Mouse (Mus musculus): ENCODE data around the gene Chst8. TPM values are rescaled to one million over a fixed set of nuclear protein-coding genes. Genes with fewer than 3 reads are reported as not detected.

Gene Chst8
- polyA plus RNA-seq, 1 experiment from 2014 or later, result 4.1 TPM

DNA sequence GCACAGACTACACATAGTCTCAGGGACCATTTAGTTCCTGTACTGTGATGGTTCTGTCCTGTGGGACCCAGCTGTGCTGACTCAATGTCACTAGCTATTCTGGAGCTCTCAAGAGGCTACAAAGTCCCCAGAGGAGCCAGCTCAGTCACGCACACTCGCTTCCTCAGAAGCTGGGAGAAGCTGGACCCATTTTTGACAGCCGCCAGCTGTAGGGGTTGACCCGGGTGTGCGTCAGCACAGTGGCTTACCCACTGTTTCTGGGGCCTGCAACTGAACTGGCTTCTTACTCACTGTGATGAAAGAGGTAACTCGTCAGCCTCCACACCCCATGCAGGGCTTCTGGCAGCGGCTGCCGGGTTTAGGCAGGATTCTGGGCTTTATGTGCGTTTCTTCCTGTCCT lies 66.3 kb downstream of the Chst8 start:
- peak overlapping the region; percentile 81 for H3K27ac ChIP-seq (ENCODE audit: low read length)
- no peaks in the 10 kb centered on the region for H3K9me3 ChIP-seq (ENCODE audit: control insufficient read depth, low read depth, low read length)
- H3K27me3 ChIP-seq (ENCODE audit: control insufficient read depth, insufficient read depth, low read length), result no peaks in the 10 kb centered on the region
- H3K9ac ChIP-seq (replicated peaks; ENCODE audit: low read depth, low read length), result no peak overlapping the region
- H3K4me2 ChIP-seq (replicated peaks; ENCODE audit: low read depth, low read length), result no peak overlapping the region
- H3K4me3 ChIP-seq (ENCODE audit: low read depth, low read length), result no peak overlapping the region
- WGBS, result 27% methylated on average over 9 of the region's 9 CpGs
- 0 out of 2 replicates have a peak, but pooled peaks cover 4% of the 10 kb centered on the region for H3K4me1 ChIP-seq (ENCODE audit: control insufficient read depth, insufficient read depth, low read length)
- H3K36me3 ChIP-seq (ENCODE audit: control insufficient read depth, insufficient read depth, low read length), result no peaks in the 10 kb centered on the region
- peak; percentile 79 for ATAC-seq (ENCODE audit: insufficient number of reproducible peaks, insufficient read depth, low FRiP score, low read depth)

DNA sequence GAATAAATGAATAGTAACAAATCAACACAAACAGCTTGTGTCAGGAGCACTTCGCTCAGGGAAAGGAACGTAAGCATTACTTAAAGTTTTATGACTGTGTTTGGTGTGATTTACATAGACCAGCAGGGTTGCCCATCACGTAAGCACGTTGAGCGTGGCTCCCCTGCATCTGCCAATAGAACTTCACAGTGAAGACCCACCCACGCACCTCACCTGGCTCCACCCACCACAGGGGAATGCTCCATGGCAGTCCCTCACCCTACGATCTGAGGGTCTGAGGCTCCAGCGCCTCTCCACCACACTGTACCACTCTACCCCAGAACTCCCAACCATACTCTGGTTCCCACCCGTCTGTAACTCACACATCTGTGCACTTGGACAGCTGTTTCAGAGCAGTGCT lies 67.1 kb downstream of the Chst8 start:
- no peak overlapping the region for H3K4me3 ChIP-seq (ENCODE audit: low read depth, low read length)
- 0 out of 2 replicates have a peak, but pooled peaks cover 4% of the 10 kb centered on the region for H3K4me1 ChIP-seq (ENCODE audit: control insufficient read depth, insufficient read depth, low read length)
- H3K9ac ChIP-seq (replicated peaks; ENCODE audit: low read depth, low read length), result no peak overlapping the region
- 79% methylated on average over 9 of the region's 9 CpGs for WGBS
- no peak overlapping the region for H3K4me2 ChIP-seq (replicated peaks; ENCODE audit: low read depth, low read length)
- H3K27ac ChIP-seq (ENCODE audit: low read length), result no peak overlapping the region
- H3K27me3 ChIP-seq (ENCODE audit: control insufficient read depth, insufficient read depth, low read length), result no peaks in the 10 kb centered on the region
- no peaks in the 10 kb centered on the region for H3K9me3 ChIP-seq (ENCODE audit: control insufficient read depth, low read depth, low read length)
- no peak for ATAC-seq (ENCODE audit: insufficient number of reproducible peaks, insufficient read depth, low FRiP score, low read depth)
- H3K36me3 ChIP-seq (ENCODE audit: control insufficient read depth, insufficient read depth, low read length), result no peaks in the 10 kb centered on the region

DNA sequence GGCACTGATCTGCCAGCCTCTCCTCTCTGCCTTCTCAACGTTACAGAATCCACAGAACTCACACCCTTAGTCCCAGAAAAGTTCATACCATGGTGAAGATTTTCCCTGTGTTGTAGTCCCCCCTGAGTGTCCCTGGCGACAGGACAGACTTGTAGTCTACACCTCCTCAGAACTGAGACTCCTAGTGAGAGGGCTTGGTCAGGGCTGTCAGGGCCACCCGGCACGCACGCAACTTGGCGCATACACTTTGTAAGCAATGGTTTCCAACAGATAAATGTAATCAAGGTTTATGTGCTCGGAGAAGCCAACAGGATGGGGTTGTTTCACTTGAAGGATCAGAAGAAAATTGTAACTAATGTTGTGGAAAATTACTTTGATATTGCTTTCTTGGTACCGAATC lies 67.5 kb downstream of the Chst8 start:
- no peak overlapping the region for H3K4me3 ChIP-seq (ENCODE audit: low read depth, low read length)
- no peaks in the 10 kb centered on the region for H3K27me3 ChIP-seq (ENCODE audit: control insufficient read depth, insufficient read depth, low read length)
- 90% methylated on average over 8 of the region's 8 CpGs for WGBS
- 0 out of 2 replicates have a peak, but pooled peaks cover 4% of the 10 kb centered on the region for H3K4me1 ChIP-seq (ENCODE audit: control insufficient read depth, insufficient read depth, low read length)
- no peaks in the 10 kb centered on the region for H3K9me3 ChIP-seq (ENCODE audit: control insufficient read depth, low read depth, low read length)
- H3K27ac ChIP-seq (ENCODE audit: low read length), result no peak overlapping the region
- H3K4me2 ChIP-seq (replicated peaks; ENCODE audit: low read depth, low read length), result no peak overlapping the region
- no peaks in the 10 kb centered on the region for H3K36me3 ChIP-seq (ENCODE audit: control insufficient read depth, insufficient read depth, low read length)
- no peak overlapping the region for H3K9ac ChIP-seq (replicated peaks; ENCODE audit: low read depth, low read length)
- no peak for ATAC-seq (ENCODE audit: insufficient number of reproducible peaks, insufficient read depth, low FRiP score, low read depth)

DNA sequence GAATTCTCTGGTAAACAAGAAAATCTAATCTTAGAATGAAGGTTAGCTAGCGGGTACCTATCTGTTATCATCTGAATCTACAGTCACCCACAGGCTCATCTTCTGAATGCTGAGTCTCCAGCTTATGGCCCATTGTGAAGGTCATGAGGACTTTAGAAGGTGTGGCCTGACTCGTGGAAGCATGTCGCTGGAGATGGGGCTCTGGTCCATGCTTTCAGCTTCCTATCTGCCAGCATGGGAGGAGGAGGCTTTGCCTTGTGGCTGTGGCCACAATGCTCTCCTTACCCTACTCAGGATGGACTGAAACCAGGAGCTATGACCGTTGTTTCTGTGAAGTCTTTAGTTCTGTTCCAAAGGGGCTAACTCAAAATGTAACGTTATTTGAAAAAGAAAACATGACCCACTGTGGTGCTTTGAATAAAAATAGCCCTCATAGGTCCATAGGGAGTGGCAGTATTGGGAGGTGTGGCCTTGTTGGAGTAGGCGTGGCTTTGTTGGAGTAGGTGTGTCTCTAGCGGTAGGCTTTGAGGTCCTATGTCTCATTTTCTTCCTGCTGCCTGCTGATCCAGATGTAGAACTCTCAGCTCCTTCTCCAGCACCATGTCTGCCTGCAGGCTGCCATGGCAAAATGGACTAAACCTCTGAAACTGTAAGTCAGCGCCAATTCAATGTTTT lies 69.0 kb downstream of the Chst8 start:
- WGBS, result 78% methylated on average over 8 of the region's 8 CpGs

DNA sequence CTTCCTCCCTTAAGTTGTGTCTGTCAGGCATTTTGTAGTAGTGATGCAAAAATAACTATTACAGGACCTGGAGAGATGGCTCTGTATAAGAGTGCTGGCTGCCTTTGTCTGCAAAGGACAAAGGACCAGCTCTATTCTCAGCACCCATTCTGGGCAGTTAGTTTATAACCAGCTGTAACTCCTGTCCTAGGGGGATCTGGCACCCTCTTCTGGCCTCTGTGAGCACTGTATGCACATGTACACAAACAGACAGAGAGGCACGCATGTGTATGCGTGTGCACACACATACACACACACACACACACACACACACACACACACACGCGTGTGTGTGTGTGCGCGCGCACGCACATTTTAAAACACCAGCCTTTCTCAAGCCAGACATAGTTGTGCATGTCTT lies 73.1 kb downstream of the Chst8 start:
- Histone ChIP-seq H3K9me3 (ENCODE audit: control insufficient read depth, low read depth, low read length) (no peaks in the 10 kb centered on the region), H3K4me3 (ENCODE audit: low read depth, low read length) (no peak overlapping the region), H3K9ac (replicated peaks; ENCODE audit: low read depth, low read length) (no peak overlapping the region), H3K4me2 (replicated peaks; ENCODE audit: low read depth, low read length) (no peak overlapping the region), H3K4me1 (ENCODE audit: control insufficient read depth, insufficient read depth, low read length) (no peaks in the 10 kb centered on the region), H3K27ac (ENCODE audit: low read length) (no peak overlapping the region), H3K27me3 (ENCODE audit: control insufficient read depth, insufficient read depth, low read length) (no peaks in the 10 kb centered on the region), H3K36me3 (ENCODE audit: control insufficient read depth, insufficient read depth, low read length) (no peaks in the 10 kb centered on the region)
- 97% methylated on average over 8 of the region's 8 CpGs for WGBS
- no peak for ATAC-seq (ENCODE audit: insufficient number of reproducible peaks, insufficient read depth, low FRiP score, low read depth)

More for the DNA sequence above, 69.0 kb downstream of the Chst8 start:
- Histone ChIP-seq H3K4me1 (ENCODE audit: control insufficient read depth, insufficient read depth, low read length) (0 out of 2 replicates have a peak, but pooled peaks cover 4% of the 10 kb centered on the region), H3K27me3 (ENCODE audit: control insufficient read depth, insufficient read depth, low read length) (no peaks in the 10 kb centered on the region), H3K4me3 (ENCODE audit: low read depth, low read length) (no peak overlapping the region), H3K9ac (replicated peaks; ENCODE audit: low read depth, low read length) (no peak overlapping the region), H3K9me3 (ENCODE audit: control insufficient read depth, low read depth, low read length) (no peaks in the 10 kb centered on the region), H3K4me2 (replicated peaks; ENCODE audit: low read depth, low read length) (no peak overlapping the region), H3K27ac (ENCODE audit: low read length) (no peak overlapping the region), H3K36me3 (ENCODE audit: control insufficient read depth, insufficient read depth, low read length) (no peaks in the 10 kb centered on the region)
- no peak for ATAC-seq (ENCODE audit: insufficient number of reproducible peaks, insufficient read depth, low FRiP score, low read depth)

DNA sequence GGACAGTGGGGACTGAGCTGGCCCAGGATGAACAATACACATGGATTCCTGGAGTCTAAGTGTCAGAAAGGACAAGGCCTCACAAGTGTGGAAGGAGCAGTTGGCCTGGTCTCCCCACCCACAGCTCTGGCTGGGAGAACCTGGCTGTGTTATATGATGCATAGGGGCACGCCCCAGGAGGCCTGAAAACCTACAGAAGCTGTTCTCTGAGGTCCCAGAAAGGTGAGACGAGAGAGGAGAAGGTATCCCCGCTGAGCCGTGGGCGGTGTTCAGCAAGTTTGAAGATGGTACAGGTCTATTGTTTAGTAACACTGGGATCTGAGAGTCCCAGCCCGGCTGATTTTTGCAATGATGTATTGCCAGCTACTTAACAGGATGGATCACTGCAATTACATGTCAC lies 75.3 kb downstream of the Chst8 start:
- Histone ChIP-seq H3K9ac (replicated peaks; ENCODE audit: low read depth, low read length) (no peak overlapping the region), H3K27me3 (ENCODE audit: control insufficient read depth, insufficient read depth, low read length) (no peaks in the 10 kb centered on the region), H3K4me2 (replicated peaks; ENCODE audit: low read depth, low read length) (no peak overlapping the region), H3K4me1 (ENCODE audit: control insufficient read depth, insufficient read depth, low read length) (no peaks in the 10 kb centered on the region), H3K9me3 (ENCODE audit: control insufficient read depth, low read depth, low read length) (no peaks in the 10 kb centered on the region), H3K27ac (ENCODE audit: low read length) (no peak overlapping the region), H3K4me3 (ENCODE audit: low read depth, low read length) (no peak overlapping the region), H3K36me3 (ENCODE audit: control insufficient read depth, insufficient read depth, low read length) (no peaks in the 10 kb centered on the region)
- 66% methylated on average over 6 of the region's 6 CpGs for WGBS
- ATAC-seq (ENCODE audit: insufficient number of reproducible peaks, insufficient read depth, low FRiP score, low read depth), result no peak

DNA sequence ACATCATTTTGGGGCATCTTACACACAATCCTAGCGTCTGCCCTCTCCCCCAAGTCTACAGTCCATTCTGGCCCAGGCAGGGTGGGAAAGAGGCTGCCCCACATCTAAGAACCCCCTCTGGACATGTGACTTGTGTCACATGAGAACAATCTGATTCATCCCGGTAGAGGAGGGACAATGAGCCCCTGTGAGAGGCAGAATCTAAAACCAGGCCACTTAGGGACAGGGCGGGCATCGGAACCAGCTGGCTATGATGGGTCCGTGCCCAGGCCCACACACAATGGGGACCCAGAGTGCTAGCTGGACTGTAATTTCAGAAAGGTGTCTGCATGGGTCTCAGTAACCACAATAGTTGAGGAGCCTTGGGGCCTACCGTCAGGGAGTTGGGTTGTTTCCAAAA lies 78.2 kb downstream of the Chst8 start:
- H3K36me3 ChIP-seq (ENCODE audit: control insufficient read depth, insufficient read depth, low read length), result no peaks in the 10 kb centered on the region
- no peaks in the 10 kb centered on the region for H3K9me3 ChIP-seq (ENCODE audit: control insufficient read depth, low read depth, low read length)

DNA sequence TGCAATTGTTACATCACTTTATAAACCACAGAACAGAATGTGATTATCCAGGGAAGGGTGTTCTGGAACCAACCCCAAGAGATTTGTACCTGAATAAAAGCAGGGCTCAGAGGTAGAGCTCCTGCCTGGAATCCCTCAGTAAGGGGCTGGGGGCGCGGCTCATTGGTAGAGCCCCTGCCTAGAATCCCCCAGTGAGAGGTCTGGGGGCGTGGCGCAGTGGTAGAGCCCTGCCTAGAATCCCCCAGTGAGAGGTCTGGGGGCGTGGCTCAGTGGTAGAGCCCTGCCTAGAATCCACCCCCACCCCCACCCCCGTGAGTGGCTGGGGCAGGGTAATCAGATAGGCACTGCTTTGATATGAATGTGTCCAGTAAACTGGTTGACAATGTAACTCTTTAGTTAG lies 83.6 kb downstream of the Chst8 start:
- H3K4me3 ChIP-seq (ENCODE audit: low read depth, low read length), result no peak overlapping the region
- no peak overlapping the region for H3K4me2 ChIP-seq (replicated peaks; ENCODE audit: low read depth, low read length)
- H3K27ac ChIP-seq (ENCODE audit: low read length), result no peak overlapping the region
- H3K27me3 ChIP-seq (ENCODE audit: control insufficient read depth, insufficient read depth, low read length), result no peaks in the 10 kb centered on the region
- no peaks in the 10 kb centered on the region for H3K36me3 ChIP-seq (ENCODE audit: control insufficient read depth, insufficient read depth, low read length)
- no peaks in the 10 kb centered on the region for H3K4me1 ChIP-seq (ENCODE audit: control insufficient read depth, insufficient read depth, low read length)
- no peak for ATAC-seq (ENCODE audit: insufficient number of reproducible peaks, insufficient read depth, low FRiP score, low read depth)
- WGBS, result 40% methylated on average over 6 of the region's 6 CpGs
- H3K9ac ChIP-seq (replicated peaks; ENCODE audit: low read depth, low read length), result no peak overlapping the region
- H3K9me3 ChIP-seq (ENCODE audit: control insufficient read depth, low read depth, low read length), result no peaks in the 10 kb centered on the region

More for the DNA sequence above, 78.2 kb downstream of the Chst8 start:
- WGBS, result 85% methylated on average over 6 of the region's 6 CpGs
- ATAC-seq (ENCODE audit: insufficient number of reproducible peaks, insufficient read depth, low FRiP score, low read depth), result no peak
- Histone ChIP-seq H3K9ac (replicated peaks; ENCODE audit: low read depth, low read length) (no peak overlapping the region), H3K4me3 (ENCODE audit: low read depth, low read length) (no peak overlapping the region), H3K27ac (ENCODE audit: low read length) (no peak overlapping the region), H3K27me3 (ENCODE audit: control insufficient read depth, insufficient read depth, low read length) (no peaks in the 10 kb centered on the region), H3K4me1 (ENCODE audit: control insufficient read depth, insufficient read depth, low read length) (no peaks in the 10 kb centered on the region), H3K4me2 (replicated peaks; ENCODE audit: low read depth, low read length) (no peak overlapping the region)

DNA sequence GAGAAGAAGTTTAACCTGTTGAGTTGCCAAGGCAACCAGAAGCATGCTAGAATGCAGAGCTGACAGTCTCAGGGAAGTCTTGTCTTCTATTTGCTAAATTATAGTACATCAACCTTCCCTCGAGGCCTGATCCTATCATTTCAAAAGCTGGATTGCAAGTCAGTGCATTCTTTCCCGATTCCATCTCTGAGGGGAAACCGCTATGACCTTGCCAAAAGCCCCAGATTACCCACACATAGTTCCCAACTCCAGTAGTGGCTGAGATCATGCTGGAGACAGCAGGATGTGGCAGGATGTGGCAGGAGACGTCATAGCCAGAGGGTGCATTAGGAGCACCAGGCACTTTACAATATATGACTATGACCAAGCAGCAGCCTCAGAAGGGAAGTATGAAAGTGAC lies 87.3 kb downstream of the Chst8 start:
- no peak for ATAC-seq (ENCODE audit: insufficient number of reproducible peaks, insufficient read depth, low FRiP score, low read depth)
- Histone ChIP-seq H3K27me3 (ENCODE audit: control insufficient read depth, insufficient read depth, low read length) (no peaks in the 10 kb centered on the region), H3K27ac (ENCODE audit: low read length) (no peak overlapping the region), H3K9me3 (ENCODE audit: control insufficient read depth, low read depth, low read length) (no peaks in the 10 kb centered on the region), H3K4me1 (ENCODE audit: control insufficient read depth, insufficient read depth, low read length) (peaks cover 13% of the 10 kb centered on the region), H3K4me2 (replicated peaks; ENCODE audit: low read depth, low read length) (no peak overlapping the region), H3K4me3 (ENCODE audit: low read depth, low read length) (no peak overlapping the region), H3K9ac (replicated peaks; ENCODE audit: low read depth, low read length) (no peak overlapping the region), H3K36me3 (ENCODE audit: control insufficient read depth, insufficient read depth, low read length) (no peaks in the 10 kb centered on the region)
- WGBS, result 78% methylated on average over 4 of the region's 4 CpGs

Measured in stomach, embryonic 14.5 days (tissue).